Mouse (Mus musculus) mouse trophoblast stem cell (cell line): ENCODE measurements at regions not wholly inside any gene's neighbourhood (a gene's known extent, or its start where the extent isn't known, plus 50 kb on each side); places are given as distances from the start of the nearest gene placed in this dataset.

Source experiments
- in situ Hi-C, 2 experiments: fragments of 300-500 bp; cut with MseI, MboI; formaldehyde crosslinking; loops; 2 replicates in 1 of 2; 3 replicates in 1 of 2; pipeline ENCODE4 v1.15.1; 2025

- in situ Hi-C loops: no loop called here
Measured at GRCm38 (mm10) chr11:84760622-84761196, 58.6 kb downstream of the Mrm1 start.

GRCm38 (mm10) chr11:84759478-84759986 lies 59.8 kb downstream of the Mrm1 start:
- in situ Hi-C loops: no loop called here

- in situ Hi-C loops: loop anchor here in 1 of 2 experiments (5.0 kb wide), 1 partner anchor 35 kb away; no protein-coding TSS in a partner anchor
Measured at GRCm38 (mm10) chr11:84752007-84752406, 67.3 kb downstream of the Mrm1 start.

GRCm38 (mm10) chr11:84749490-84750349 lies 69.6 kb downstream of the Mrm1 start:
- in situ Hi-C loops: loop anchor here in 1 of 2 experiments (5.0 kb wide), 1 partner anchor 38 kb away; no protein-coding TSS in a partner anchor

- in situ Hi-C loops: no loop called here
Measured at GRCm38 (mm10) chr11:84738769-84739589, 80.3 kb downstream of the Mrm1 start.

- in situ Hi-C loops: no loop called here
Measured at GRCm38 (mm10) chr11:84738128-84738527, 81.2 kb downstream of the Mrm1 start.

GRCm38 (mm10) chr11:84731890-84732289 lies 87.4 kb downstream of the Mrm1 start:
- in situ Hi-C loops: no loop called here

GRCm38 (mm10) chr11:84730218-84730617 lies 89.1 kb downstream of the Mrm1 start:
- in situ Hi-C loops: no loop called here

GRCm38 (mm10) chr11:84729189-84729588 lies 90.1 kb downstream of the Mrm1 start:
- in situ Hi-C loops: no loop called here

- in situ Hi-C loops: no loop called here
Measured at GRCm38 (mm10) chr11:84725936-84726613, 93.2 kb downstream of the Mrm1 start.

GRCm38 (mm10) chr11:84725177-84725792 lies 94.0 kb downstream of the Mrm1 start:
- in situ Hi-C loops: no loop called here

- in situ Hi-C loops: no loop called here
Measured at GRCm38 (mm10) chr11:84724080-84724479, 95.2 kb downstream of the Mrm1 start.

- in situ Hi-C loops: no loop called here
Measured at GRCm38 (mm10) chr11:84722658-84723201, 96.6 kb downstream of the Mrm1 start.

GRCm38 (mm10) chr11:84721979-84722378 lies 97.3 kb downstream of the Mrm1 start:
- in situ Hi-C loops: no loop called here

- in situ Hi-C loops: no loop called here
Measured at GRCm38 (mm10) chr11:84721150-84721549, 98.2 kb downstream of the Mrm1 start.

GRCm38 (mm10) chr11:84719781-84720180 lies 99.5 kb downstream of the Mrm1 start:
- in situ Hi-C loops: no loop called here

- in situ Hi-C loops: no loop called here
Measured at GRCm38 (mm10) chr11:84712731-84713130, 106.6 kb downstream of the Mrm1 start.

GRCm38 (mm10) chr11:84711886-84712285 lies 107.4 kb downstream of the Mrm1 start:
- in situ Hi-C loops: no loop called here

- in situ Hi-C loops: no loop called here
Measured at GRCm38 (mm10) chr11:84708222-84708730, 111.0 kb downstream of the Mrm1 start.

- in situ Hi-C loops: no loop called here
Measured at GRCm38 (mm10) chr11:84707772-84708171, 111.5 kb downstream of the Mrm1 start.
